Mouse (Mus musculus) embryonic facial prominence, embryonic 11.5 days (tissue): ENCODE data around the gene Pten. TPM values are rescaled to one million over a fixed set of nuclear protein-coding genes. Genes with fewer than 3 reads are reported as not detected.

Experiments
- ATAC-seq: fragments of 200-750 bp; cut with Nextera tagmentation; replicated peaks from 2 replicates; pipeline ENCODE4 v1.8.0; 2017; ENCODE audit warnings: low read depth; ENCODE audit not compliant: insufficient number of reproducible peaks, low FRiP score, low TSS enrichment
- DNase-seq: peaks from one replicate; pipeline ENCODE4 v3.0.0-alpha.2; 2015; ENCODE audit warnings: low spot score
- H3K27ac ChIP-seq: fragments of 300-500 bp; sonication (generic); replicated peaks from 2 replicates; pipeline ENCODE4 v1.5.1; 2014; ENCODE audit warnings: mild to moderate bottlenecking, low read depth, low read length, control low read depth
- H3K27me3 ChIP-seq: fragments of 300-500 bp; sonication (generic); 2 replicates; pipeline ENCODE4 v1.6.1; 2014; ENCODE audit warnings: mild to moderate bottlenecking, low read length, moderate library complexity, mixed read lengths; ENCODE audit not compliant: control insufficient read depth, insufficient read depth
- H3K36me3 ChIP-seq: fragments of 300-500 bp; sonication (generic); replicated peaks from 2 replicates; pipeline ENCODE4 v1.6.1; 2014; ENCODE audit warnings: low read depth, mild to moderate bottlenecking, low read length, moderate library complexity, mixed read lengths; ENCODE audit not compliant: control insufficient read depth, insufficient read depth
- H3K4me1 ChIP-seq: fragments of 300-500 bp; sonication (generic); 2 replicates; pipeline ENCODE4 v1.6.1; 2014; ENCODE audit warnings: low read length, mixed read lengths; ENCODE audit not compliant: control insufficient read depth, insufficient read depth
- H3K4me2 ChIP-seq: fragments of 300-500 bp; sonication (generic); 2 replicates; pipeline ENCODE4 v1.6.1; 2014; ENCODE audit warnings: low read depth, mild to moderate bottlenecking, control low read depth, low read length, moderate library complexity
- H3K4me3 ChIP-seq: fragments of 300-500 bp; sonication (generic); 2 replicates; pipeline ENCODE4 v1.5.1; 2014; ENCODE audit warnings: low read depth, low read length, control low read depth
- H3K9ac ChIP-seq: fragments of 300-500 bp; sonication (generic); replicated peaks from 2 replicates; pipeline ENCODE4 v1.6.1; 2014; ENCODE audit warnings: mild to moderate bottlenecking, control low read depth, low read length
- H3K9me3 ChIP-seq: fragments of 300-500 bp; sonication (generic); replicated peaks from 2 replicates; pipeline ENCODE4 v1.6.1; 2016; ENCODE audit warnings: mild to moderate bottlenecking, low read length, inconsistent platforms, mixed read lengths; ENCODE audit not compliant: control insufficient read depth
- WGBS: fragments of 180-500 bp; shearing (Covaris S2); extraction: QIAGEN DNeasy Blood & Tissue Kit; methylation state at CpG from one replicate; pipeline ENCODE4 v1.1.7; 2014; 5-methylcytosine and 5-hydroxymethylcytosine counted together
- polyA plus RNA-seq: library from polyadenylated mRNA; unstranded; fragments of >200 nt; fragmentation: Nextera tagmentation; extraction: Ambion mirVana; gene quantifications from 2 replicates; pipeline ENCODE4 v1.2.1, GENCODE M21; 2014

The Pten gene
- polyA plus RNA-seq, 1 experiment from 2014 or later, result 8.4 TPM

DNA sequence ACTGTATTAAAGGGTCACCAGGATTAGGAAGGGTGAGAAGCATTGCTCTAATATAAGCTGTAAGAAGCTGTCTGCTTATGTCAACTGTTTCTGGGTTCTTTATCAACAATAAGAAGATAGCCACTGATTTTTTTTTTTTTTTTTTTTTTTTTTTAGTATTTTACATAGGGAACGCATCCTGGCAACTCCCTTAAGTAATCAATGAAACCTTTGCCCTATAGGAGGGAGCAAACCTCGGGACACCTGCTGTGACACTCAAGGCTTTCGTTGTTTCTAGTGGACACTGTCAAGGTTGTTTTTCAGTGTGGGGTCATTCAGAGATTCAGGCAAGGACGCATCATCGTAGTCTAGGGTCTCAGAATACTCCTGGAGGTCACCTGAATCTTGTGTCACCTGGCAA is 111.3 kb downstream of the Pten start:
- H3K36me3 ChIP-seq, result no peaks in the 10 kb centered on the region
- H3K4me2 ChIP-seq, result no peak overlapping the region
- 51% methylated on average over 5 of the region's 5 CpGs for WGBS
- ATAC-seq (no peak), DNase-seq (no peak)
- H3K27ac ChIP-seq, result no peak overlapping the region
- H3K27me3 ChIP-seq, result no peaks in the 10 kb centered on the region
- H3K9ac ChIP-seq, result no peak overlapping the region
- no peak overlapping the region for H3K4me3 ChIP-seq
- no peaks in the 10 kb centered on the region for H3K4me1 ChIP-seq
- no peaks in the 10 kb centered on the region for H3K9me3 ChIP-seq

GRCm38 (mm10) chr19:32869053-32869680 is 111.9 kb downstream of the Pten start:
- no peak overlapping the region for H3K27ac ChIP-seq
- H3K36me3 ChIP-seq, result no peaks in the 10 kb centered on the region
- H3K9ac ChIP-seq, result no peak overlapping the region
- H3K4me1 ChIP-seq, result no peaks in the 10 kb centered on the region; the same call in 1 of the 2 replicates
- no peak overlapping the region for H3K4me3 ChIP-seq
- no peaks in the 10 kb centered on the region for H3K27me3 ChIP-seq
- no peaks in the 10 kb centered on the region for H3K9me3 ChIP-seq
- no peak overlapping the region for H3K4me2 ChIP-seq
- 40% methylated on average over 10 of the region's 10 CpGs for WGBS
- ATAC-seq, result no peak
- DNase-seq, result no peak

- ATAC-seq (0 out of 2 replicates have a peak, but pooled peaks have one; percentile 29), DNase-seq (peak; percentile 55)
- WGBS, result 36% methylated on average over 7 of the region's 7 CpGs
Measured at GRCm38 (mm10) chr19:32873904-32874637, 116.8 kb downstream of the Pten start.

More at GRCm38 (mm10) chr19:32873904-32874637, 116.8 kb downstream of the Pten start:
- no peak overlapping the region for H3K4me2 ChIP-seq
- H3K4me1 ChIP-seq, result no peaks in the 10 kb centered on the region; the same call in 1 of the 2 replicates
- no peak overlapping the region for H3K4me3 ChIP-seq
- H3K27ac ChIP-seq, result no peak overlapping the region
- H3K36me3 ChIP-seq, result no peaks in the 10 kb centered on the region
- H3K9me3 ChIP-seq, result no peaks in the 10 kb centered on the region
- no peaks in the 10 kb centered on the region for H3K27me3 ChIP-seq
- H3K9ac ChIP-seq, result no peak overlapping the region

Other genes with a start within 250 kb of the Pten start
- gene Papss2, start 161.7 kb upstream of the Pten start, polyA plus RNA-seq, result 5.5 and 8.2 TPM in 2 replicates
- gene Atad1, start 17.7 kb upstream of the Pten start, polyA plus RNA-seq, result 85.9 and 98.4 TPM in 2 replicates